Mouse (Mus musculus) kidney, adult 8-10 months (tissue): Measurements from ENCODE around the gene Rab21.
"Not testable (repeated sequence)": the region's sequence is repeated elsewhere in the genome, so short reads cannot be mapped to it uniquely, and the experiment has no call there.

Experiments
- DNase-seq, 2 experiments: peaks; one replicate each; pipeline ENCODE4 v3.0.0; 2022

Gene Rab21

GRCm38 (mm10) chr10:115323295-115323694 is 7.9 kb upstream of the Rab21 start:
- peak; percentile 71 to 72 for DNase-seq

- DNase-seq, result no peak
These were observed 6.1 kb upstream of the Rab21 start for GRCm38 (mm10) chr10:115321317-115322035.

DNA sequence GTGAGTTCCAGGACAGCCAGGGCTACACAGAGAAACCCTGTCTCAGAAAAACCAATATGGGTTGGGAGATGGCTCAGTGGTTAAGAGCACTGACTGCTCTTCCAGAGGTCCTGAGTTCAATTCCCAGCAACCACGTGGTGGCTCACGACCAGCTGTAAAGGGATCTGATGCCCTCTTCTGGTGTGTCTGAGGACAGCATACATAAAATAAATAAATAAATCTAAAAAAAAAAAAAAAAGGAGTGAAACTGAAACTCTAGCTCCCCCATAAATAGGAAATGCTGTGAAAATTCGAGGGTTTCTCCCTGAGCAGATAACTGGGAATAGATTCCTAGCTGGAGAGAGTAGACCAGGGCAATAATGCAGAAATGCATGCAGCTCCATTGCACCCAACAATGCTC is 3.0 kb upstream of the Rab21 start:
- not testable (repeated sequence) for DNase-seq

GRCm38 (mm10) chr10:115316313-115316712 is 919 bp upstream of the Rab21 start:
- no peak for DNase-seq

DNA sequence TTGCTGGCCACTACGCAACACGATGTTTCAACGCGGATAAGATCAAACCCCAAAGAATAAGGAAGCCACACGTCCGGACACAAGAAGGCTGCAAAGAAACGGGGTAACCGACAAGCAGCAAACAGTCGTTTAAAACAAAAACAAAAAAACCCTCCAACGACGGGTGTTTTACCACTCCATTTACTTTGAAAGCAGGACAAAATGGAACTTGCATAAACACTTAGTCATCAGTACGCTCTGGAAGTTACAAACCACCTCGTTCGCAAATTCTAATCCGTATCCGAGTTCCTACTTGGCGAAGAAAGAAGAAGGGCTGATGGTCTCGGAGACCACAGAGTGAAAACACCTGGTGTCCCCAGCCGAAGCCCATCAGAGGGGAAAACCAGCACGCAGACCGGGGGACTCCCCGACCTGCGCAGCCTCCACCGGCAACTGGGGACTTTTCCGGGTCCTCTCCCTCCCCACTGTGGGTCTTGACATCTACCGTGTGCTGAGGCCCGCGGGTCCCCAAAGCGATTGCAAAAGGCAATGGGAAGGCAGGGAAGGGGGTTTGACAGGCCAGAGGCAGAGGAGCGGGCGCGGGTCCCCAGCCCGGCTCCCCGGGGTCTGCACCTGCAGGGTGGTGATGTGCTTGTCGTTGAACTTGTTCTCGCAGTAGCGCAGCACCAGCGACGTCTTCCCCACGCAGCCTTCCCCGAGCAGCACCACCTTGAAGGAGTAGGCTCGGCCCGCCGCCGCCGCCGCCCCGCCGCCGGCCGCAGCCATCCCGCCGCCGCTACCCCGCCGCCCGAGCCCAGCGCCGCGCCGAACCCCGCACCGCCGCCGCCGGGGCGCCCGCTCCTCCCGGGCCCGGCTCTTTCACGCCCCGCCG is 577 bp downstream of the Rab21 start:
- no peak for DNase-seq

GRCm38 (mm10) chr10:115314287-115314581 is 1.2 kb downstream of the Rab21 start:
- DNase-seq, result no peak

GRCm38 (mm10) chr10:115313641-115314286 is 1.6 kb downstream of the Rab21 start:
- DNase-seq, result peak; percentile 57 to 62

DNA sequence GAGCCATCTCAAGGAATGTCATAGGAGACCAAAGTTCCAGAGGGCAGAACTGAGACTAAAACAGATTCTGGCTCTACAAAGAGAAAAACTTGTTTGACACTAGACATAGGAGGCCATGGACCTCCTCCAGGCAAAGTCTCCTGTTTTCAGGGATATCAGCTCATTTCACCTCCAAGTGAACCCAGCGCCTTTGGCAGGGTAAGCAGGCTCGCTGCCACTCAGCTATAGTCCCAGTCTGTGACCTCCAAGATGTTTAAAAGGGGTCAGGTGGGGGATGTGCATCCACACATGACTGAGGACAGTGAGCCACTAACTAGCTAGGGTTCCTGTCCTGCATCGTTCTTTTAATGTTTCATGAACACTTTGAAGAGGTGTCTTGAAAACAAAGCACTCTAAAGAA is 2.7 kb downstream of the Rab21 start:
- peak; percentile 64 to 76 for DNase-seq

DNA sequence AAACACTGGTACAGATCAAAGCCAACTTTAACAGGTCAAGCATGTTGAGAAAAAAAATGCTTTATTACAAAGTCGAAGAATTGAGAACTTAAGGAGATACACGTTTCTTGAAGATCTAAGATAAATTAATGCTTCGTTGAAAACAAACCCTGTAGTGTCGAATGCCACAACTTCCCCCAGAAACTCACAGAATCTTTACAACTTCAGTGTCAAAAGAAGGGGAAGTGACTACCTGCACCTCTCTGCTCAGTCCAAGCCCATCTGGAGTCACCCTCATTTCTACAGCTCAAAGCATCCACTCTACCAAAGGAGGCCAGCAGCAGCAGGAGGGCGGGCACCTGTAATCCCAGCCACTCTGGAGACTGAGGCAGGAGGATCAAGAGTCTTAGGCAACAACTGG is 3.2 kb downstream of the Rab21 start:
- no peak for DNase-seq

DNA sequence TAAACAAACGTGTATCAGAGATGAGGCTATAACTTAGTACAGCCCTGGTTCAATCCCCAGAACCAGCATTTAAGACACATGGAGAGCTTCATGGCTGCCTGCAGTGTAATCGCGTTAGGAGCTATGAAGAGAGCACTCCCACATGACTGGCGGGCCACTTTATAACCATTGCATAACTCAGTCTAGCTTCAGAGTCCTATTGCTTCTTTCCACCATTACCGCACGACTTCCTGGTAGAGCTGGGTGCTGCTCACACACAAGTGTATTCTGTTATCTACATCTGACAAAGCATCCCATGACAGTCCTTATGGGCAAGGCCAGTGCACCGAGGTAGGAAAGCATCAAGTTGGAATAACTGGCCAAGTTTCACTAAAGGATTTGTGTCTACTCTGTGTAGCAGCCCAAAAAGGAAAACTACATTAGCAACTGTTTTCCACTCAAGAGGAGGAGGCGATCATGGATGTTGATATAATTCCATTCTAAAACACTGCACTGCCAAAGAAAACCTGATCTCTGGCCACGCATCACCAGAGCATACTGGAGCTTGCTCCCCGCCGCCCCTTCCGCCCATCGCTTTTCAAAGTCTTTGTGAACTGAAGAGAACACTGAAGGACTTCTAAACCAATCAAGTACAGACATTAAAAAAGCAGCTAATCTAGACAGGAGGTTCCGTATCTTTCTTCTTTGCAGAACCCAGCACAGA is 4.0 kb downstream of the Rab21 start:
- DNase-seq, result no peak

- DNase-seq, result no peak
These were observed 6.2 kb downstream of the Rab21 start for GRCm38 (mm10) chr10:115309191-115309590.

DNA sequence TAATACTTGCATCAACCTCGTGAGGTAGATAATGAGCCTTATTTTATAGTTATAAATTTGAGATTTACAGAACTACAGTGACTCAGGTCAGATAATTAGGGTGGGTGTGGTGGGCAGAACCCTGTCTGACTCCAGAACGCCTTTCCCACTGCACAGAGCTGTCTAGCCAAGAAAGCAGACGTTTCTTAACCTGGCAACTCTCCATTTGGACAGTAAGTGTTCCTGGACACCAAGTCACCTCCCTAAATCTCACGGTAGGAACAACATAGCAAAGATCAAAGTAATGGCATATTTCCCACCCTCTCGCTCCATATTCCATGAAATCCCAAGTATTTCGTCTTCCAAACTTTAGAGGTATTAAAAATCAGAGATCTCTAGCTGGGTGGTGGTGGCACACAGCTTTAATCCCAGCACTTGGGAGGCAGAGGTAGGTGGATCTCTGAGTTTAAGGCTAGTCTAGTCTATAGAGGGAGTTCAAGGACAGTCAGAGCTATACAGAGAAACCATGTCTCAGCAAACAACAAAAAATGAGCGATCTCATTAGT is 8.0 kb downstream of the Rab21 start:
- no peak for DNase-seq

DNA sequence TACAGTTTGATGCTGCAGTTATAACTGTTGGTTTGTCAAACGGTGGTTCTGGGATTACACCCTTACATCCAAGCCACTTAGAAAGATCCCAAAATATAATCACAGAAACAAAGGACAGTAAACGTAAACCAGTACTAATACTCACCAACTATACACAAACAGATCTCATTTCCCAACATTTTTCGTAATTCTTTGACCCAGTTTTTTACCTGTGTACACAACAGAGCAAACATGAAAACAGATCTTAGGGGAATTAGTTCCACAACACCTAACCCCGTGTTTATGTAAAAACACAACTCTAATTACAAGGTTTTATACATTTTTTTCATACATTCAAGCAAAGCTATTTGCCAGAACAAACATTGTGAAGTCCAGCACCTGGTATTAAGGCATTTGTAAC is 16.7 kb downstream of the Rab21 start:
- no peak for DNase-seq

- DNase-seq, result no peak
These were observed 17.8 kb downstream of the Rab21 start for GRCm38 (mm10) chr10:115297582-115297981.

DNA sequence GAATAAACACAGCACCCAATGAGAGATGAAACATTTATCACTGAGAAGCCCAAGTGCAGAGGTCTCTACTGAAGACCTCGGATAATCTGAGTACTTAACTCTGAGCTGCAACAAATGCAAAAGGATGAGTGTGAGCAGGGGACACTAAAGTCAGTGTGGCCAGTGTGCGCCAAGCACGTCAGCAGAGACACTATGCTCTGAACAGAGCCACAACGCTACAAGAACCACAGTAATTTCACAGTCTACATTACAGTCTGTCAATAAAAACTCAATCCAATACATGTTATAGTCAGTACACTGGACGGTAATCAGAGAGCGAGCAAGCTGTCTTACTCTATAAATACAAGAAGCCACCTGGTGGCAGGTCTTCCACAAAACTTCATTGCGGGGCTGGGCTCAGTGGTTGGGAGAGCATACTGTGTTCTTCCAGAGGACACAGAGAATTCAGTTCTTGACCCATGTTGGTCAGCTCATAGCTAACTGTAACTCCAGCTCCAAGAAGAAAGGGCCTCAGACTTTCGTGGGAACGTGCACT is 18.9 kb downstream of the Rab21 start:
- DNase-seq, result no peak

- DNase-seq, result no peak
These were observed 20.2 kb downstream of the Rab21 start for GRCm38 (mm10) chr10:115295162-115295561.

DNA sequence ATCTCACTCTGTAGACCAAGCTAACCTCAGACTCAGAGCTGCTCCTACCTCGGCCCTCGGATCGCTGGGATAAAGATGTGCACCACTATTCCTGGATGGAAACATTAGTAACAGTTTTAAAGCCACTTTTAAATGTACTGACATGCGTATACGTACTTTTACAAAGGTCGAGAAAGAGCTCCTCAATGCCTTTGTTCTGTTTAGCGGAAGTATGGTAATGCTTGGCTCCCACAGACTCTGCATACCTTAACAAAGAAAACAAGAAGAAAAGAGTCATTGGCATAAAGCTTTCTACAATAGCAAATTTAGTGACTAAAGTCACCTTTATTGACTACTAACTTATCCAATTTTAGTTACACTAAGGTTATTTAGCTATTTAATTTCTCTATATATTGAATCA is 20.7 kb downstream of the Rab21 start:
- no peak for DNase-seq

DNA sequence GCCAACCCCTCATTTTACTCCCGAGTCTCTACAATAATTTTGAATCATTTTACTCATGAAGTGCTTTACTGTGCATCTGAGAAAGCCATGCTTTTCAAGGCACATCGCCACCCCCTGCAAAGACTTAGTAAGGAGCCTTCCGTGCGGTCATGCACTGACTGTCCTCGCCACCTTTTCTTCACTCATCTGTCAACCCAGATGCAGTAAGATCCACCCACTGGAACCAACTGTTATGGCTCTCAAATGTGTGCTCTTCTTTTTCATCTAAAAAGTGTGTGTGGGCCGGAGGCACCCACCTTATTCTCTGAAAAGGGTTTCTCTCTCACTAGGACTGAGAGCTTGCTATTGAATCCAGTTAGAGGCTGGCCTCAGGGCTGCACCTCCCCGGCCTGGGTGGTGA is 21.4 kb downstream of the Rab21 start:
- DNase-seq, result no peak

DNA sequence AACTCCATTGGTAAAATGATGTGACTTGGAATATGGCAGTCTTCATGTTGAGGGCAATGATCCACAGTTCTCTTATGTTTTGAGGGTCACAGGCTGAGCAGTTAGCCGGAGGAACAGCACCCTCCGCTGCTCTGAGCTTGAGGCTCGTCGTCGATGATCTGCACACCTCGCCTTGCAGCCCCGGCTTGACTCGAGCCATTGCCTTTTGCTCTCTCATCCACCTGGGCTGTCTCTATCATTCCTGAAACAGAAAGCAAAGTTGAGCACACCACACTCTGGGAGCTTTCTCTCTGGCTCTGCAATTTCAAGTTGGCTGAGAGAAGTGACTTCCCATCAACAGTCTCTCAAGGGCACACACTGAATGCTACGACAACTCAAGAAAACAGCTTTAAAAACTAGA is 24.7 kb downstream of the Rab21 start:
- no peak for DNase-seq

DNA sequence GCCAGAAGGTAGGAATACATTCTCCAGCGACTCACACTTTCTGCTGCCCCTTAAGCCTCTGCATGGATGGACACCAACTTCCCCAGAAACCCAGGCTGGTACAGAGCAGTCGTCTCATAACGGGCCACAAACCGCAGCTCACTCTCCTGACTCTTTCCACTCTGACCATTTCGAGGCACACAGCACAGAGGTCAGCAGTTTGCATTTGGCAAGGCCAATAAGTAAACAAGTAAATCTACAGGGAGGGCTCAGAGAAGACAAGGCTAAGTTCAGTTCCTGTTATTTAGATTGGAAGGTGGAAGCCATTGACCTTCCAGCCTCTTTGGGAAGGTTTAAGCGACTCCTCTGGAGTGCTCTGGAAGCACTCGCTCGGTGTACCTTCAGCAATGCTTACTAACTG is 26.5 kb downstream of the Rab21 start:
- DNase-seq, result no peak

- no peak for DNase-seq
These were observed 31.2 kb downstream of the Rab21 start for GRCm38 (mm10) chr10:115284170-115284569.

DNA sequence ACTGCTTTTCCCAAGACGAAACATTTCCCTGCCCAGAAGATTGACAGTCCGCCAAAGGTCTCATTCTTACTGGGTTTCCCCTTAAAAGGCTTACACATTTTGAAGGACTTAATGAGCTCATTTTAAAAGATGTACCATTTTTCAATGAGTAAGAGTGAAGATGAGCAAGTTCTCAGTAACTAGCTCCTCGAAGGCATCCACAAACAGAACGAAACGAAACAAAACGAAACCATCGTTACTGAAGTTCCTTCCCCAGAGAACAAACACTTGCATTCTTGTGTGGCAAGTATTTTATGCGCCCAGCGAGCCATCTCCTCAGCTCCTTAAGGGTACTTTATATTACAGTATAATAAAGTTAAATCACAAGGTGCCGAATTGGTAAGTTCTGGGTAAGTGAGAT is 34.0 kb downstream of the Rab21 start:
- DNase-seq, result no peak

DNA sequence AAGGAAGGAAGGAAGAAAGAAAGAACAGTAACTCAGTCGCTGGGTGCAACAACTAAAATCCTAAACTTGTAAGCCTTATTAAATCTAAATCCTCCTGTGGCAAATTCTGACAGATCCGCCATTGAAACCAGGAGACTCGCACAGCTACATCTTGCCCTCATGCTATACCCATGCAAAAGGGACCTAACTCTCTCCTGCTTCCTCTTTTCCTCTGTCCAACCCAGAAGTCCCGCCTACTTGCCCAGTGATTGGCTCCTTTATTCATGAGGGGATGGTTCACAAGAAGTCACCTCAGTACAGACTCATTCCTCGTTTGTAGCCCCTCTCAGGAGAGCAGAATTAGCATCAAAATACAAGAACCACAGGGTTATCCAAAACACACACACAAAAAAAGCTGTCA is 43.7 kb downstream of the Rab21 start:
- no peak for DNase-seq
